Mouse (Mus musculus) splenic B cell, adult 2 months (primary cell): ENCODE measurements around the gene Jakmip3.

Experiments used
- DNase-seq: peaks from one replicate; pipeline ENCODE4 v3.0.0-alpha.2; 2011; ENCODE audit warnings: low read depth, low spot score
- H3K27me3 ChIP-seq: 2 replicates; pipeline ENCODE4 v1.6.1; 2012; ENCODE audit warnings: mild to moderate bottlenecking, low read length, moderate library complexity, mixed read lengths; ENCODE audit not compliant: control insufficient read depth, poor library complexity, insufficient read depth, severe bottlenecking
- H3K36me3 ChIP-seq: 2 replicates; pipeline ENCODE4 v1.6.1; 2012; ENCODE audit warnings: mild to moderate bottlenecking, low read length, moderate library complexity, mixed read lengths; ENCODE audit not compliant: control insufficient read depth, poor library complexity, insufficient read depth, severe bottlenecking

The Jakmip3 gene

GRCm38 (mm10) chr7:139119152-139119774 lies 178.7 kb downstream of the Jakmip3 start:
- Histone ChIP-seq H3K27me3 (no peaks in the 10 kb centered on the region), H3K36me3 (no peaks in the 10 kb centered on the region)
- DNase-seq, result peak; percentile 37

DNA sequence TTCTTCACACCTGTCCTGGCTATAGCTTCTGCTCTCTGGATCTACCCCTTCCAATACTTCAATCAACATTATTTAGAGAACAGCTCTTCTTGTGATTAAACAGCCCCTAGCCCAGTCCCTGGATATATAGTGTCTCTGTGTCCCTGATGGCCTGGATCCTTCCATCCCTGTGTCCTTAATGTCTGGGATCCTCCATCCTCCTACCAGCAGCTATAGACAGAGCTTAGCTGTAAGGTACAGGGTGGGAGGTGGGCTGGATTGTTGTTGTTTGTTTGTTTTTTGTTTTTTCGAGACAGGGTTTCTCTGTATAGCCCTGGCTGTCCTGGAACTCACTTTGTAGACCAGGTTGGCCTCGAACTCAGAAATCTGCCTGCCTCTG lies 179.2 kb downstream of the Jakmip3 start:
- Histone ChIP-seq H3K27me3 (no peaks in the 10 kb centered on the region), H3K36me3 (no peaks in the 10 kb centered on the region)
- DNase-seq, result no peak

GRCm38 (mm10) chr7:139125881-139126280 lies 185.4 kb downstream of the Jakmip3 start:
- no peak for DNase-seq
- Histone ChIP-seq H3K27me3 (no peaks in the 10 kb centered on the region), H3K36me3 (no peaks in the 10 kb centered on the region)

- DNase-seq, result no peak
- no peaks in the 10 kb centered on the region for H3K27me3 ChIP-seq
- no peaks in the 10 kb centered on the region for H3K36me3 ChIP-seq
These were observed 186.0 kb downstream of the Jakmip3 start for GRCm38 (mm10) chr7:139126549-139126948.

- no peaks in the 10 kb centered on the region for H3K36me3 ChIP-seq
- DNase-seq, result no peak
- no peaks in the 10 kb centered on the region for H3K27me3 ChIP-seq
These were observed 188.5 kb downstream of the Jakmip3 start for GRCm38 (mm10) chr7:139128994-139129393.

DNA sequence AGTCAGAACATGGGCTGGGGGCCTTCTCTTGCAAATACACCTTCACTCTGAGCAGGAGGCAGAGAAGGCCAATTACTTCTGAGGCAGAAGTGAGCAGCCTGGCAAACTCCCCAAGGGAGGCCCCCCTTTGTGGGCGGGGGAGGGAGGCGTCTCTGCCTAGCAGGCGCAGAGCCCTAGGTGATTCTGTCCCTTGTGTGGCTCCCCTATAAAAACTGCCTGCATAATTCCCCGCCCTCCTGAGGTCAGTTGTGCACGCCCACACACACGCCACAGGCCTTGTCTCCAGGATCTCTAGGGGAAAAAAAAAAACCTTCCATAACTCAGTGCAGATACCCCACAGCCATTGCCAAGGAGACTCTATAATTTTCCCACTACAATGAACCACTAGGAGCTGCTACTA lies 189.8 kb downstream of the Jakmip3 start:
- no peaks in the 10 kb centered on the region for H3K27me3 ChIP-seq
- no peaks in the 10 kb centered on the region for H3K36me3 ChIP-seq
- DNase-seq, result no peak

- H3K36me3 ChIP-seq, result no peaks in the 10 kb centered on the region
- DNase-seq, result peak; percentile 2
These were observed 191.0 kb downstream of the Jakmip3 start for GRCm38 (mm10) chr7:139131538-139131937.

DNA sequence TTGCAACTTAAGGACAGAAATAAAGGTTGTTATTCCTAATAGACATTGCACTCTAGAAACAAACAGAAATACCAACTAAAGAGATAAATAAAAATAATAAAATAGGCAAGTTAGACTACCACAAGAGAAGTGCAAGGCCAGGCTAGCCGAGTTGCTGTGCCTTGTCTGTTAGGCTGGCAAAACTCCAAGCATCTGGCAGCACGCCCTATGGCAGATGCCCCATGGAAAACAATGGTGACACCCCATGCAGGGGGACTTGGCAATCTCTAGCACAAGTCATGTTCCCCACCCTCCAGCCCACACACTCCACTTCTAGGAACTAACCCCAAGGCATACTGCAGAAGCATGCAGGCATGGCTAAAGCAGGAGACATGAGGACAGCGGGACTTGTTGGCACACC lies 192.9 kb downstream of the Jakmip3 start:
- DNase-seq, result no peak
- no peaks in the 10 kb centered on the region for H3K27me3 ChIP-seq
- no peaks in the 10 kb centered on the region for H3K36me3 ChIP-seq

More at GRCm38 (mm10) chr7:139131538-139131937, 191.0 kb downstream of the Jakmip3 start:
- no peaks in the 10 kb centered on the region for H3K27me3 ChIP-seq
